15 mouse cellular contexts compared by ENCODE assay signal in the genomic region with DNA sequence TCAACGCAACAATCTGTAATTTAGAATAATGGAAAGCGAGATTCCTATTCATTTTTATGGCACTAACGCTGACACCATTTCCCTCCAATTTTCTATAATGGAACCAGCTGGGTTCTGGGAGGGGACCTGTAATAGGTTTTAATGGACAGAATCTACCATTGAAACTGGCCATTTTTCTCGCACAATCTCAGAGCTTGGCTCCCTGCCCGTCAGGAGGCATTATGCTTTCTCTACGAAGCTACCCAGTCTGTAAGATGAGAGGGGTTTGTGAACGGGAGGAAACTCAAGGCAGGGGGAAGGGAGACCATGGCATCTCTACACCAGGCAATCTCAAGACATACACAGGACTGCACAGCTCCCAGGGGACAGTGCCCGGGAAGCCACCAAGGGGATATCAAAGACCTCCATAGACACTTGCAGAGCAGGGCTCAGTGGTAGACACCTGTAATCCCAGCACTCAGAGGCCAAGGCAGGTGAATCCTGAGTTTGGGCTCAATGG.
"Had no signal": no experiment of that assay in that cellular context is flagged by ENCODE, and none has a peak within 500 bp of the region (broad histone marks: within the 10 kb centered on the region; RNA-seq: fewer than 3 reads in every experiment).

No protein-coding gene starts in this region.

- ATAC-seq: midbrain, embryonic 13.5 days had no signal

- H3K27me3 ChIP-seq: liver, embryonic 13.5 days; megakaryocyte, embryonic 14.5 days; neural tube, embryonic 12.5 days; neural tube, embryonic 15.5 days had no signal

- H3K27ac ChIP-seq: kidney, postnatal 0 days; layer of hippocampus, adult 2 months; liver, embryonic 13.5 days; macrophage; midbrain, embryonic 10.5 days; midbrain, embryonic 13.5 days; neural tube, embryonic 12.5 days; neural tube, embryonic 15.5 days; stomach, postnatal 0 days had no signal

- H3K4me1 ChIP-seq: liver, embryonic 13.5 days; megakaryocyte, embryonic 14.5 days; midbrain, embryonic 10.5 days; neural tube, embryonic 12.5 days; neural tube, embryonic 15.5 days had no signal

- H3K9me3 ChIP-seq: midbrain, embryonic 10.5 days; midbrain, embryonic 13.5 days; neural tube, embryonic 15.5 days had no signal

- H3K4me3 ChIP-seq: layer of hippocampus, adult 2 months; liver, embryonic 13.5 days; megakaryocyte, embryonic 14.5 days; midbrain, embryonic 10.5 days; midbrain, embryonic 13.5 days; neural tube, embryonic 12.5 days; neural tube, embryonic 15.5 days had no signal

- DNase-seq: layer of hippocampus, adult 9-11 months; liver, embryonic 13.5 days; lung, adult 2 months; thymus, adult 2 months; thymus, postnatal 14 days; thymus, postnatal 4 days had no signal

- H3K36me3 ChIP-seq: liver, embryonic 13.5 days; midbrain, embryonic 10.5 days; midbrain, embryonic 13.5 days; neural tube, embryonic 12.5 days; neural tube, embryonic 15.5 days had no signal

- H3K9ac ChIP-seq: liver, embryonic 13.5 days; midbrain, embryonic 13.5 days; neural tube, embryonic 12.5 days; neural tube, embryonic 15.5 days had no signal

- H3K4me2 ChIP-seq: liver, embryonic 13.5 days; midbrain, embryonic 13.5 days; neural tube, embryonic 12.5 days; neural tube, embryonic 15.5 days had no signal
